Mouse (Mus musculus) MEL (cell line): ENCODE data around the gene Gpr89. TPM values are rescaled to one million over a fixed set of nuclear protein-coding genes. Genes with fewer than 3 reads are reported as not detected.

Source experiments
- DNase-seq: peaks from one replicate; pipeline ENCODE4 v3.0.0; 2011; ENCODE audit warnings: low read depth, low spot score
- H3K27ac ChIP-seq: 2 replicates; pipeline ENCODE4 v1.5.1; 2012; ENCODE audit warnings: low read depth, mild to moderate bottlenecking, control low read depth, low read length, moderate library complexity; ENCODE audit not compliant: control insufficient read depth
- H3K27me3 ChIP-seq, 2 experiments: fragments of 150-350 bp in 1 of 2; sonication (generic) in 1 of 2; 2 replicates each; pipeline ENCODE4 v1.6.1; 2012; ENCODE audit warnings: low read length in 2 of 2, mild to moderate bottlenecking in 2 of 2, improper control_type of control experiment in 1 of 2, moderate library complexity in 1 of 2; ENCODE audit not compliant: insufficient read depth in 2 of 2, control insufficient read depth in 1 of 2
- H3K36me3 ChIP-seq, 2 experiments: 2 replicates each; pipeline ENCODE4 v1.6.1; 2012 to 2014; ENCODE audit warnings: low read length in 2 of 2, improper control_type of control experiment in 1 of 2, inconsistent platforms in 1 of 2, mild to moderate bottlenecking in 1 of 2; ENCODE audit not compliant: insufficient read depth in 2 of 2, control insufficient read depth in 1 of 2
- H3K4me1 ChIP-seq, 2 experiments: fragments of 150-350 bp in 1 of 2; sonication (generic) in 1 of 2; 2 replicates each; pipeline ENCODE4 v1.6.1; 2012; ENCODE audit warnings: low read length in 2 of 2, improper control_type of control experiment in 1 of 2, mild to moderate bottlenecking in 1 of 2; ENCODE audit not compliant: insufficient read depth in 2 of 2, control insufficient read depth in 1 of 2
- H3K4me3 ChIP-seq, 2 experiments: fragments of 150-350 bp in 1 of 2; sonication (generic) in 1 of 2; 2 replicates each; pipeline ENCODE4 v1.5.1; 2012; ENCODE audit warnings: low read depth in 2 of 2, low read length in 2 of 2, mild to moderate bottlenecking in 2 of 2, moderate library complexity in 2 of 2, control low read depth in 1 of 2, improper control_type of control experiment in 1 of 2; ENCODE audit not compliant: control insufficient read depth in 1 of 2, insufficient read depth in 1 of 2
- H3K79me2 ChIP-seq: 2 replicates; pipeline ENCODE4 v1.6.1; 2012; ENCODE audit warnings: mild to moderate bottlenecking, low read length, moderate library complexity; ENCODE audit not compliant: control insufficient read depth, poor library complexity, insufficient read depth
- H3K9ac ChIP-seq: 2 replicates; pipeline ENCODE4 v1.6.1; 2012; ENCODE audit warnings: low read depth, mild to moderate bottlenecking, control low read depth, low read length, moderate library complexity; ENCODE audit not compliant: control insufficient read depth, poor library complexity, severe bottlenecking
- H3K9me3 ChIP-seq: fragments of 150-350 bp; sonication (generic); replicated peaks from 2 replicates; pipeline ENCODE4 v1.6.1; 2012; ENCODE audit warnings: mild to moderate bottlenecking, low read length, improper control_type of control experiment, moderate library complexity; ENCODE audit not compliant: insufficient read depth
- BHLHE40 ChIP-seq: IDR thresholded peaks from 2 replicates; pipeline ENCODE4 v1.6.1; 2012; ENCODE audit warnings: low read depth, mild to moderate bottlenecking, inconsistent platforms, low read length, improper control_type of control experiment, borderline replicate concordance
- CHD1 ChIP-seq: IDR thresholded peaks from 2 replicates; pipeline ENCODE4 v1.6.1; 2012; ENCODE audit warnings: low read depth, mild to moderate bottlenecking, inconsistent platforms, low read length, improper control_type of control experiment
- CTCF ChIP-seq, 3 experiments: IDR thresholded peaks in 2 of 3; conservative IDR thresholded peaks in 1 of 3; 2 replicates each; pipeline ENCODE4 v1.5.1; 2011 to 2012; ENCODE audit warnings: low read length in 3 of 3, low read depth in 2 of 3, mild to moderate bottlenecking in 2 of 3, improper control_type of control experiment in 1 of 3, inconsistent platforms in 1 of 3, mixed read lengths in 1 of 3, moderate library complexity in 1 of 3; ENCODE audit not compliant: control insufficient read depth in 1 of 3, insufficient read depth in 1 of 3, poor library complexity in 1 of 3, severe bottlenecking in 1 of 3
- E2F4 ChIP-seq: IDR thresholded peaks from 2 replicates; pipeline ENCODE4 v1.6.1; 2011; ENCODE audit warnings: low read depth, low read length, improper control_type of control experiment, borderline replicate concordance
- GABPA ChIP-seq: IDR thresholded peaks from 2 replicates; pipeline ENCODE4 v1.6.1; 2012; ENCODE audit warnings: low read depth, mild to moderate bottlenecking, inconsistent platforms, low read length, improper control_type of control experiment, moderate library complexity
- JUND ChIP-seq: IDR thresholded peaks from 2 replicates; pipeline ENCODE4 v1.6.1; 2011; ENCODE audit warnings: low read depth, mild to moderate bottlenecking, improper control_type of control experiment, low read length
- MAZ ChIP-seq: IDR thresholded peaks from 2 replicates; pipeline ENCODE4 v1.6.1; 2012; ENCODE audit warnings: low read depth, mild to moderate bottlenecking, inconsistent platforms, low read length, improper control_type of control experiment
- MXI1 ChIP-seq: IDR thresholded peaks from 2 replicates; pipeline ENCODE4 v1.6.1; 2011; ENCODE audit warnings: mild to moderate bottlenecking, low read depth, low read length, improper control_type of control experiment
- MYB ChIP-seq: IDR thresholded peaks from 2 replicates; pipeline ENCODE4 v1.6.1; 2011; ENCODE audit warnings: mild to moderate bottlenecking, low read depth, low read length, improper control_type of control experiment
- MYC ChIP-seq: IDR thresholded peaks from 2 replicates; pipeline ENCODE4 v1.6.1; 2011; ENCODE audit warnings: low read depth, mild to moderate bottlenecking, low read length, improper control_type of control experiment, moderate library complexity
- POLR2A ChIP-seq, 2 experiments: IDR thresholded peaks; 2 replicates each; pipeline ENCODE4 v1.6.1; 2011 to 2012; ENCODE audit warnings: low read length in 2 of 2, mild to moderate bottlenecking in 2 of 2, control low read depth in 1 of 2, improper control_type of control experiment in 1 of 2, low read depth in 1 of 2, moderate library complexity in 1 of 2; ENCODE audit not compliant: control insufficient read depth in 1 of 2, insufficient read depth in 1 of 2, poor library complexity in 1 of 2
- POLR2AphosphoS2 ChIP-seq: IDR thresholded peaks from 2 replicates; pipeline ENCODE4 v1.6.1; 2011; ENCODE audit warnings: low read length, improper control_type of control experiment
- POLR2AphosphoS5 ChIP-seq: IDR thresholded peaks from 2 replicates; pipeline ENCODE4 v1.6.1; 2012; ENCODE audit warnings: low read depth, borderline replicate concordance, mild to moderate bottlenecking, inconsistent platforms, low read length, moderate library complexity, mixed read lengths
- RAD21 ChIP-seq: IDR thresholded peaks from 2 replicates; pipeline ENCODE4 v1.6.1; 2011; ENCODE audit warnings: mild to moderate bottlenecking, low read depth, low read length, improper control_type of control experiment
- SIN3A ChIP-seq: IDR thresholded peaks from 2 replicates; pipeline ENCODE4 v1.6.1; 2012; ENCODE audit warnings: low read length, improper control_type of control experiment, inconsistent platforms
- SMC3 ChIP-seq: IDR thresholded peaks from 2 replicates; pipeline ENCODE4 v1.6.1; 2011; ENCODE audit warnings: low read depth, low read length, improper control_type of control experiment
- TAL1 ChIP-seq: IDR thresholded peaks from 2 replicates; pipeline ENCODE4 v1.6.1; 2012; ENCODE audit warnings: mild to moderate bottlenecking, inconsistent platforms, low read length, moderate library complexity, mixed read lengths
- UBTF ChIP-seq: IDR thresholded peaks from 2 replicates; pipeline ENCODE4 v1.6.1; 2012; ENCODE audit warnings: low read depth, mild to moderate bottlenecking, inconsistent platforms, low read length, improper control_type of control experiment, moderate library complexity, borderline replicate concordance; ENCODE audit not compliant: insufficient read depth
- USF1 ChIP-seq: IDR thresholded peaks from 2 replicates; pipeline ENCODE4 v1.6.1; 2014; ENCODE audit warnings: low read depth, mild to moderate bottlenecking, inconsistent platforms, low read length, improper control_type of control experiment, moderate library complexity
- ZC3H11A ChIP-seq: IDR thresholded peaks from 2 replicates; pipeline ENCODE4 v1.6.1; 2012; ENCODE audit warnings: low read depth, mild to moderate bottlenecking, inconsistent platforms, low read length, improper control_type of control experiment
- ZKSCAN1 ChIP-seq: IDR thresholded peaks from 2 replicates; pipeline ENCODE4 v1.6.1; 2012; ENCODE audit warnings: low read depth, mild to moderate bottlenecking, inconsistent platforms, low read length, improper control_type of control experiment, moderate library complexity
- ZNF384 ChIP-seq: IDR thresholded peaks from 2 replicates; pipeline ENCODE4 v1.6.1; 2012; ENCODE audit warnings: low read depth, mild to moderate bottlenecking, inconsistent platforms, low read length, improper control_type of control experiment
- polyA plus RNA-seq, 2 experiments: library from polyadenylated mRNA; stranded (reverse) in 1 of 2; unstranded in 1 of 2; fragments of >175 nt in 1 of 2; fragments of >200 nt in 1 of 2; gene quantifications; 2 replicates each; pipeline versions ENCODE4 v1.2.1 to v1.2.4; 2012; ENCODE audit warnings: low replicate concordance in 2 of 2, low read depth in 1 of 2; ENCODE audit not compliant: insufficient read length in 2 of 2, insufficient read depth in 1 of 2, missing spikeins in 1 of 2
- total RNA-seq: library from RNA; depleted of rRNA; stranded (reverse); fragments of 300-350 nt; gene quantifications from 2 replicates; pipeline ENCODE4 v1.2.3, GENCODE M21; 2012

The Gpr89 gene
- total and polyA plus RNA-seq, 3 experiments = 56.7 to 69.9 TPM; not detected in 1

DNA sequence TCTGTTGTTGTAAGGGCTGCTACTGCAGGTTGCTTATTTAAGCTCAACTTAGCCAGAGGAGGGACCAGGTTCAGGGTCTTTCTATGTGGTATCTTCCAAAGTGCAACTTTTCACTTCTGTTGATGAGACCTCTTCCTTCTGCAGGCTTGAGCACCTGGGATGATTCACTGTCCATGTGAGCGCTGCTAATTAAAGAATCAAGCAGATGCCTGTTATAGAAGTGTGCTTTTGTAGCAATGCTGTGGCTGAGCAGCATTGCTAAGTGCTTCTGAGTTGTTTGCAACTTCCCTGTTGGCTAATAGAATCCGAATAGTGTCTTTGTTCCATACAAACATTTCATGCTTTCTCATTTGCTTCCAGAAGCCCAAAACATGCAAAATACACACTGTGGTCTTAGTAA is 34.9 kb downstream of the Gpr89 start:
- Histone ChIP-seq H3K4me3 (no peak overlapping the region), H3K4me1 (no peaks in the 10 kb centered on the region), H3K36me3 (peaks cover 0 to 30% of the 10 kb centered on the region in 2 experiments; a peak in 2 of 4 replicates), H3K27me3 (no peaks in the 10 kb centered on the region), H3K9me3 (no peaks in the 10 kb centered on the region), H3K27ac (no peak overlapping the region), H3K79me2 (no peaks in the 10 kb centered on the region), H3K9ac (no peak overlapping the region)
- no peak for DNase-seq
- no peak for TF ChIP-seq POLR2AphosphoS2
- TF ChIP-seq ZNF384 = no peak

DNA sequence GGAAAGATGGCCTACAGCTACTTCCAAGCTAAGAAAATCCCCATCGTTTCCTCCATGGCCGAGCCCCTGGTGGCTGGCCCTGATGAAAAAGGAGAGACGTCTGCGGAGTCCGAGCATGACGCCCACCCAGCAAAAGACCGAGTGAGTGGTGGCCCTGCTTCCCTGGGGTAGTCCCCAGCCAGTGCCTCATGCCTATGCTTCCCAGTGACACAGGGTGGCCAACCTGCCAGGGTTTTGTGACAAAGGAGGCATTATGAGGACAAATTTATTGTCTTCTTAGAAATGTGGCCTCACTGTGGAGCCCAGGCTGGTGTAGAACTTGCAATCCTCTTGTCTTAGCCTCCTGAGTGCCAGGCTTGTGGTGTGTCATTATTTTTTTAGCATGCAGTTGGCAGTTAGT is 36.1 kb downstream of the Gpr89 start:
- no peak overlapping the region for H3K27ac ChIP-seq
- TF ChIP-seq ZC3H11A (no peak), SIN3A (no peak), MYC (no peak), RAD21 (no peak), ZKSCAN1 (no peak), JUND (no peak), MAZ (no peak), E2F4 (no peak), MYB (no peak), MXI1 (no peak), CTCF (IDR thresholded peaks at IDR 0.05 in 2 of 3, conservative IDR thresholded peaks at IDR 0.05 in 1 of 3; ENCODE audit: control insufficient read depth in 1 of 3, insufficient read depth in 1 of 3, low read depth in 2 of 3, low read length in 3 of 3, poor library complexity in 1 of 3, severe bottlenecking in 1 of 3) (no peak), TAL1 (no peak), USF1 (no peak), SMC3 (no peak), BHLHE40 (no peak), POLR2A (IDR thresholded peaks at IDR 0.05; ENCODE audit: control insufficient read depth in 1 of 2, insufficient read depth in 1 of 2, low read depth in 1 of 2, low read length in 2 of 2, poor library complexity in 1 of 2) (no peak), POLR2AphosphoS5 (no peak), GABPA (no peak), CHD1 (no peak), UBTF (no peak)
- no peaks in the 10 kb centered on the region for H3K9me3 ChIP-seq
- no peaks in the 10 kb centered on the region for H3K4me1 ChIP-seq
- H3K9ac ChIP-seq = no peak overlapping the region
- peaks cover 0 to 24% of the 10 kb centered on the region in 2 experiments; a peak in 2 of 4 replicates for H3K36me3 ChIP-seq
- no peaks in the 10 kb centered on the region for H3K27me3 ChIP-seq
- no peak for DNase-seq
- H3K4me3 ChIP-seq = no peak overlapping the region
- H3K79me2 ChIP-seq = no peaks in the 10 kb centered on the region
